Mouse (Mus musculus) CH12.LX (cell line): Measurements from ENCODE around the gene Coro2b. TPM values are rescaled to one million over a fixed set of nuclear protein-coding genes. Genes with fewer than 3 reads are reported as not detected.

Source experiments
- DNase-seq: peaks from one replicate; pipeline ENCODE4 v3.0.0-alpha.2; 2013; ENCODE audit errors: extremely low read depth
- H3K27ac ChIP-seq: 2 replicates; pipeline ENCODE4 v1.5.1; 2012; ENCODE audit warnings: low read depth, mild to moderate bottlenecking, control low read depth, moderate library complexity; ENCODE audit not compliant: insufficient read depth
- H3K27me3 ChIP-seq: replicated peaks from 2 replicates; pipeline ENCODE3; 2012; ENCODE audit warnings: inconsistent platforms
- H3K36me3 ChIP-seq, 2 experiments: replicated peaks in 1 of 2; 2 replicates each; pipeline versions ENCODE3 to v1.6.1; 2012; ENCODE audit warnings: inconsistent platforms in 1 of 2, low read length in 1 of 2, mild to moderate bottlenecking in 1 of 2, mixed read lengths in 1 of 2, moderate library complexity in 1 of 2; ENCODE audit not compliant: control insufficient read depth in 1 of 2, insufficient read depth in 1 of 2
- H3K4me1 ChIP-seq, 2 experiments: 2 replicates each; pipeline ENCODE4 v1.6.1; 2012; ENCODE audit warnings: inconsistent platforms in 1 of 2, moderate library complexity in 1 of 2; ENCODE audit not compliant: insufficient read depth in 2 of 2, control insufficient read depth in 1 of 2
- H3K4me2 ChIP-seq: 2 replicates; pipeline ENCODE4 v1.6.1; 2012; ENCODE audit warnings: low read depth, mild to moderate bottlenecking, control low read depth; ENCODE audit not compliant: poor library complexity, insufficient read depth, severe bottlenecking
- H3K4me3 ChIP-seq, 3 experiments: fragments of 150-350 bp in 1 of 3; sonication (generic) in 1 of 3; replicated peaks in 1 of 3; 2 replicates each; pipeline versions ENCODE3 to v1.5.1; 2011 to 2012; ENCODE audit warnings: low read depth in 2 of 3, low read length in 2 of 3, mild to moderate bottlenecking in 2 of 3, moderate library complexity in 2 of 3, control low read depth in 1 of 3, improper control_type of control experiment in 1 of 3, inconsistent platforms in 1 of 3, mixed read lengths in 1 of 3; ENCODE audit not compliant: poor library complexity in 1 of 3
- H3K79me2 ChIP-seq: replicated peaks from 2 replicates; pipeline ENCODE4 v1.6.1; 2012; ENCODE audit warnings: mild to moderate bottlenecking, moderate library complexity; ENCODE audit not compliant: control insufficient read depth, poor library complexity, insufficient read depth, severe bottlenecking; ENCODE audit errors: extremely low read depth
- H3K9ac ChIP-seq: 2 replicates; pipeline ENCODE4 v1.6.1; 2012; ENCODE audit warnings: low read depth, mild to moderate bottlenecking, control low read depth, moderate library complexity; ENCODE audit not compliant: insufficient read depth
- H3K9me3 ChIP-seq: replicated peaks from 2 replicates; pipeline ENCODE3; 2012; ENCODE audit warnings: low read length, inconsistent platforms, mixed read lengths
- BHLHE40 ChIP-seq: IDR thresholded peaks from 2 replicates; pipeline ENCODE4 v1.6.1; 2011; ENCODE audit warnings: mild to moderate bottlenecking, low read depth, low read length, improper control_type of control experiment
- CHD2 ChIP-seq: IDR thresholded peaks from 2 replicates; pipeline ENCODE4 v1.6.1; 2011; ENCODE audit warnings: low read length, improper control_type of control experiment
- CTCF ChIP-seq, 2 experiments: IDR thresholded peaks in 1 of 2; conservative IDR thresholded peaks in 1 of 2; 2 replicates each; pipeline ENCODE4 v1.5.1; 2011 to 2012; ENCODE audit warnings: low read depth in 2 of 2, low read length in 2 of 2, improper control_type of control experiment in 1 of 2, inconsistent platforms in 1 of 2, mild to moderate bottlenecking in 1 of 2, moderate library complexity in 1 of 2
- E2F4 ChIP-seq: IDR thresholded peaks from 2 replicates; pipeline ENCODE4 v1.6.1; 2011; ENCODE audit warnings: low read depth, low read length, improper control_type of control experiment; ENCODE audit not compliant: insufficient replicate concordance
- ELF1 ChIP-seq: IDR thresholded peaks from 2 replicates; pipeline ENCODE4 v1.6.1; 2014; ENCODE audit warnings: low read depth, mild to moderate bottlenecking, inconsistent platforms, low read length, improper control_type of control experiment
- EP300 ChIP-seq: IDR thresholded peaks from 2 replicates; pipeline ENCODE4 v1.6.1; 2011; ENCODE audit warnings: low read length, improper control_type of control experiment
- ETS1 ChIP-seq: conservative IDR thresholded peaks from 2 replicates; pipeline ENCODE4 v1.6.1; 2012; ENCODE audit warnings: low read depth, mild to moderate bottlenecking, inconsistent platforms, low read length, improper control_type of control experiment, moderate library complexity
- JUN ChIP-seq: IDR thresholded peaks from 2 replicates; pipeline ENCODE4 v1.6.1; 2011; ENCODE audit warnings: low read depth, mild to moderate bottlenecking, low read length, improper control_type of control experiment, moderate library complexity; ENCODE audit not compliant: insufficient read depth
- JUND ChIP-seq: conservative IDR thresholded peaks from 2 replicates; pipeline ENCODE4 v1.6.1; 2011; ENCODE audit warnings: low read depth, low read length, improper control_type of control experiment
- MAX ChIP-seq: IDR thresholded peaks from 2 replicates; pipeline ENCODE4 v1.6.1; 2011; ENCODE audit warnings: low read length, improper control_type of control experiment
- MAZ ChIP-seq: IDR thresholded peaks from 2 replicates; pipeline ENCODE4 v1.6.1; 2012; ENCODE audit warnings: low read depth, mild to moderate bottlenecking, inconsistent platforms, low read length, improper control_type of control experiment, moderate library complexity
- MEF2A ChIP-seq: IDR thresholded peaks from 2 replicates; pipeline ENCODE4 v1.6.1; 2014; ENCODE audit warnings: low read depth, mild to moderate bottlenecking, inconsistent platforms, low read length, improper control_type of control experiment, borderline replicate concordance
- MYC ChIP-seq: IDR thresholded peaks from 2 replicates; pipeline ENCODE4 v1.6.1; 2011; ENCODE audit warnings: low read depth, mild to moderate bottlenecking, improper control_type of control experiment, low read length
- NELFE ChIP-seq: IDR thresholded peaks from 2 replicates; pipeline ENCODE4 v1.6.1; 2011; ENCODE audit warnings: low read depth, low read length, improper control_type of control experiment
- NRF1 ChIP-seq: IDR thresholded peaks from 2 replicates; pipeline ENCODE4 v1.6.1; 2014; ENCODE audit warnings: low read depth, mild to moderate bottlenecking, inconsistent platforms, low read length, improper control_type of control experiment, moderate library complexity
- PAX5 ChIP-seq: IDR thresholded peaks from 2 replicates; pipeline ENCODE4 v1.6.1; 2012; ENCODE audit warnings: low read length, inconsistent platforms, mixed read lengths
- RAD21 ChIP-seq: IDR thresholded peaks from 2 replicates; pipeline ENCODE4 v1.6.1; 2011; ENCODE audit warnings: low read depth, mild to moderate bottlenecking, low read length, improper control_type of control experiment, moderate library complexity
- RCOR1 ChIP-seq: conservative IDR thresholded peaks from 2 replicates; pipeline ENCODE4 v1.6.1; 2012; ENCODE audit warnings: low read depth, mild to moderate bottlenecking, inconsistent platforms, low read length, improper control_type of control experiment
- SIN3A ChIP-seq: IDR thresholded peaks from 2 replicates; pipeline ENCODE4 v1.6.1; 2012; ENCODE audit warnings: low read length, improper control_type of control experiment, inconsistent platforms
- SMC3 ChIP-seq: IDR thresholded peaks from 2 replicates; pipeline ENCODE4 v1.6.1; 2011; ENCODE audit warnings: low read depth, low read length, improper control_type of control experiment
- TCF12 ChIP-seq: IDR thresholded peaks from 2 replicates; pipeline ENCODE4 v1.6.1; 2014; ENCODE audit warnings: low read depth, mild to moderate bottlenecking, inconsistent platforms, low read length, improper control_type of control experiment
- UBTF ChIP-seq: IDR thresholded peaks from 2 replicates; pipeline ENCODE4 v1.6.1; 2012; ENCODE audit warnings: low read depth, mild to moderate bottlenecking, inconsistent platforms, low read length, improper control_type of control experiment, moderate library complexity
- USF1 ChIP-seq: IDR thresholded peaks from 2 replicates; pipeline ENCODE4 v1.6.1; 2014; ENCODE audit warnings: low read depth, mild to moderate bottlenecking, inconsistent platforms, low read length, improper control_type of control experiment
- USF2 ChIP-seq: conservative IDR thresholded peaks from 2 replicates; pipeline ENCODE4 v1.6.1; 2011; ENCODE audit warnings: low read depth, low read length, improper control_type of control experiment
- ZC3H11A ChIP-seq: IDR thresholded peaks from 2 replicates; pipeline ENCODE4 v1.6.1; 2012; ENCODE audit warnings: low read depth, mild to moderate bottlenecking, inconsistent platforms, low read length, improper control_type of control experiment
- ZKSCAN1 ChIP-seq: IDR thresholded peaks from 2 replicates; pipeline ENCODE4 v1.6.1; 2012; ENCODE audit warnings: low read depth, inconsistent platforms, low read length, improper control_type of control experiment, borderline replicate concordance
- ZNF384 ChIP-seq: IDR thresholded peaks from 2 replicates; pipeline ENCODE4 v1.6.1; 2012; ENCODE audit warnings: low read depth, low read length, improper control_type of control experiment, inconsistent platforms
- dilution Hi-C: fragments of 300-500 bp; cut with MboI; formaldehyde crosslinking; loops from 2 replicates; pipeline ENCODE4 v1.14.3; 2020; ENCODE audit warnings: low sequenced_read_pairs; ENCODE audit not compliant: extremely low pct_unique_long_range_greater_than_20kb, extremely low pct_ligation_motif_present
- in situ Hi-C: fragments of 300-500 bp; cut with MboI; formaldehyde crosslinking; loops from 3 replicates; pipeline ENCODE4 v1.14.3; 2019; ENCODE audit warnings: low sequenced_read_pairs, low pct_ligation_motif_present, low pct_unique_long_range_greater_than_20kb, mixed read lengths
- polyA plus RNA-seq: library from polyadenylated mRNA; unstranded; fragments of >175 nt; gene quantifications from 2 replicates; pipeline ENCODE4 v1.2.1, GENCODE M21; 2012; ENCODE audit warnings: low read depth; ENCODE audit not compliant: insufficient read length
- total RNA-seq, 2 experiments: library from RNA; depleted of rRNA; stranded (reverse); fragments of 300-350 nt in 1 of 2; fragments of >200 nt in 1 of 2; gene quantifications; 2 replicates each; pipeline ENCODE4 v1.2.3; 2012 to 2014

Gene Coro2b
- total and polyA plus RNA-seq, 3 experiments = 0.77 to 3.2 (median 0.85) TPM

DNA sequence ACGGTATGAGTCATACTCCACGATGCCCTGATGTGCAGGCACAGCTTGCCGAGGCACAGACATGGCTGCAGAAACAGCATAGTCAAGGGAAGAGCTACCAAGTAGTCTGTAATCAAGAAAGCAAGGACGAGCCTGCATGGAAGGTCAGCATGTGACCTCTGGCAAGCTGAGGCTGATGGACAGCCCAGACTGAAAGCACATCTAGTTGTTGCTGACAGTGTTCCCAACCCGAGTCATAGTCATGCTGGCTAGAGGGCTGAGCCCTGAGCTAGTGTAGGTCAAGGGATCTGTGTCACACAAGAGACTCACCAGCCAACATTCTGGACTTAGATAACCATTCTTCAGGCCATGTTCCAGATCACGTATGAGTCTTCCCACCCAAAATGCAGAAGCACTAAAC is 32.3 kb upstream of the Coro2b start:
- in situ Hi-C loops = loop anchor here (25.0 kb wide), 1 partner anchor 532 kb away; the partner anchor contains the start of gene Paqr5
- TF ChIP-seq SIN3A (no peak), JUND (no peak), MEF2A (no peak), SMC3 (no peak), RAD21 (no peak), USF1 (no peak), ELF1 (no peak), MYC (no peak), CTCF (conservative IDR thresholded peaks at IDR 0.05 in 1 of 2, IDR thresholded peaks at IDR 0.05 in 1 of 2; ENCODE audit: low read depth in 2 of 2, low read length in 2 of 2) (no peak), TCF12 (no peak), JUN (no peak), ZC3H11A (no peak), MAZ (no peak), BHLHE40 (no peak), ZKSCAN1 (no peak), NELFE (no peak)
- TF ChIP-seq, all 38 proteins: peak for 0
- Histone ChIP-seq H3K4me2 (no peak overlapping the region), H3K36me3 (no peaks in the 10 kb centered on the region), H3K4me3 (no peak overlapping the region), H3K27me3 (peaks cover 4% of the 10 kb centered on the region), H3K27ac (no peak overlapping the region), H3K9ac (no peak overlapping the region), H3K4me1 (no peaks in the 10 kb centered on the region), H3K9me3 (peaks cover 16% of the 10 kb centered on the region), H3K79me2 (no peaks in the 10 kb centered on the region)
- no peak for DNase-seq
- dilution Hi-C loops = no loop called here

DNA sequence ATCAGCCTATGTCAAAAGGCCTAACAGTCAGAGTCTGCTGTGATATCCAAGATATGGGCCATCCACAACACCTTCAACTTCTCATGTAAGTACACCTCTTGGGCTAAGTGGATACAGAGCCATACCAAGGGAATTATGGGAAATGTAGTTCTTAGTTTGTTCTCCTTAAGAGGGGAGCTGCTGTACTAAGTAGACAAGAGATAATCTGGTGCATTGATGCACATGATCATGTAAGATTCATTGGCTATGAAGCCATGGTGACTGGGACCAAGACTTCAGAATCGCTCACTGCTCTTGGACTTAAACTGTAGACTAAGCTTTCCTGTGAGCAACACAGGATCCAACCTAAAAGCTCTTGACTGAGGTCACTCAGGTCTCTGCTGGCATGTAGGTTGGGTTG is 31.0 kb upstream of the Coro2b start:
- Histone ChIP-seq H3K79me2 (no peaks in the 10 kb centered on the region), H3K4me2 (no peak overlapping the region), H3K9ac (no peak overlapping the region), H3K4me1 (no peaks in the 10 kb centered on the region), H3K4me3 (no peak overlapping the region), H3K36me3 (no peaks in the 10 kb centered on the region), H3K27me3 (peaks cover 4% of the 10 kb centered on the region), H3K27ac (no peak overlapping the region), H3K9me3 (peaks cover 16% of the 10 kb centered on the region)
- in situ Hi-C loops (loop anchor here (25.0 kb wide), 1 partner anchor 531 kb away; the partner anchor contains the start of gene Paqr5), dilution Hi-C loops (no loop called here)
- TF ChIP-seq CTCF (conservative IDR thresholded peaks at IDR 0.05 in 1 of 2, IDR thresholded peaks at IDR 0.05 in 1 of 2; ENCODE audit: low read depth in 2 of 2, low read length in 2 of 2) = no peak
- TF ChIP-seq E2F4 = no peak
- TF ChIP-seq MAX = no peak
- TF ChIP-seq ELF1 = no peak
- TF ChIP-seq UBTF = no peak
- TF ChIP-seq EP300 = no peak
- no peak for TF ChIP-seq ZC3H11A
- no peak for TF ChIP-seq CHD2
- no peak for TF ChIP-seq RCOR1
- no peak for TF ChIP-seq NRF1
- no peak for TF ChIP-seq ETS1
- no peak for TF ChIP-seq JUND
- no peak for TF ChIP-seq ZNF384
- no peak for TF ChIP-seq PAX5
- TF ChIP-seq USF2 = no peak
- TF ChIP-seq USF1 = no peak
- no peak for DNase-seq
